Mouse (Mus musculus): Measurements from ENCODE around the gene Dbh. TPM values are rescaled to one million over a fixed set of nuclear protein-coding genes. Genes with fewer than 3 reads are reported as not detected.

Dbh gene
- total RNA-seq, 2 experiments from 2014 or later = not detected

GRCm38 (mm10) chr2:27211966-27212893 is 47.2 kb downstream of the Dbh start:
- intact Hi-C loops (cut with DNase I) = no loop called here
- peak; percentile 39 to 64 for DNase-seq

- DNase-seq = no peak
- intact Hi-C loops (cut with DNase I) = no loop called here
These were observed 50.5 kb downstream of the Dbh start for GRCm38 (mm10) chr2:27215537-27215936.

- DNase-seq = no peak
- intact Hi-C loops (cut with DNase I) = no loop called here
These were observed 53.1 kb downstream of the Dbh start for GRCm38 (mm10) chr2:27218121-27218544.

- DNase-seq = no peak
- intact Hi-C loops (cut with DNase I) = no loop called here
These were observed 53.5 kb downstream of the Dbh start for GRCm38 (mm10) chr2:27218569-27218968.

- no peak for DNase-seq
- intact Hi-C loops (cut with DNase I) = no loop called here
These were observed 58.0 kb downstream of the Dbh start for GRCm38 (mm10) chr2:27223012-27223421.

- intact Hi-C loops (cut with DNase I) = no loop called here
- no peak for DNase-seq
These were observed 61.5 kb downstream of the Dbh start for GRCm38 (mm10) chr2:27226572-27226971.

- DNase-seq = no peak
- intact Hi-C loops (cut with DNase I) = no loop called here
These were observed 63.9 kb downstream of the Dbh start for GRCm38 (mm10) chr2:27228809-27229480.

GRCm38 (mm10) chr2:27229481-27230105 is 64.6 kb downstream of the Dbh start:
- DNase-seq = no peak
- intact Hi-C loops (cut with DNase I) = no loop called here

- intact Hi-C loops (cut with DNase I) = no loop called here
- no peak for DNase-seq
These were observed 67.3 kb downstream of the Dbh start for GRCm38 (mm10) chr2:27232376-27232775.

Other genes with a start within 250 kb of the Dbh start
- 10 to 100 TPM; 10.7 to 12.3 TPM for gene Surf2, start 248.9 kb upstream of the Dbh start, total RNA-seq (2021)
- 10 to 100 TPM; 35.5 to 38.8 TPM for gene Surf1, start 248.7 kb upstream of the Dbh start, total RNA-seq (2021)
- 10 to 100 TPM; 66.4 to 71.4 TPM for gene Surf4, start 231.3 kb upstream of the Dbh start, total RNA-seq (2021)
- not detected for gene Stkld1, start 231.2 kb upstream of the Dbh start, total RNA-seq (2021)
- 10 to 100 TPM; 13.6 to 17.1 TPM for gene Rexo4, start 200.8 kb upstream of the Dbh start, total RNA-seq (2021)
- not detected for gene Adamts13, start 191.8 kb upstream of the Dbh start, total RNA-seq (2021)
- gene Cacfd1, start 155.3 kb upstream of the Dbh start, total RNA-seq (2021) = 10 to 100 TPM; 27.0 to 30.6 TPM
- gene Slc2a6, start 137.2 kb upstream of the Dbh start, total RNA-seq (2021) = not detected
- gene Mymk, start 93.1 kb upstream of the Dbh start, total RNA-seq (2021) = 1 to 10 TPM; 2.0 to 5.7 TPM
- 10 to 100 TPM in 1 of 2 experiments, 1 to 10 TPM in 1; 7.7 to 10.4 TPM for gene Adamtsl2, start 85.9 kb upstream of the Dbh start, total RNA-seq (2021)
- not detected for gene Fam163b, start 22.7 kb upstream of the Dbh start, total RNA-seq (2021)
- 1 to 10 TPM in 1 of 2 experiments, under 1 TPM in 1; 0.82 to 1.4 TPM for gene Sardh, start 83.1 kb downstream of the Dbh start, total RNA-seq (2021)

All from gastrocnemius, postnatal 36 days (tissue).